Mouse (Mus musculus): Measurements from ENCODE around the gene Lgsn.

Lgsn gene

DNA sequence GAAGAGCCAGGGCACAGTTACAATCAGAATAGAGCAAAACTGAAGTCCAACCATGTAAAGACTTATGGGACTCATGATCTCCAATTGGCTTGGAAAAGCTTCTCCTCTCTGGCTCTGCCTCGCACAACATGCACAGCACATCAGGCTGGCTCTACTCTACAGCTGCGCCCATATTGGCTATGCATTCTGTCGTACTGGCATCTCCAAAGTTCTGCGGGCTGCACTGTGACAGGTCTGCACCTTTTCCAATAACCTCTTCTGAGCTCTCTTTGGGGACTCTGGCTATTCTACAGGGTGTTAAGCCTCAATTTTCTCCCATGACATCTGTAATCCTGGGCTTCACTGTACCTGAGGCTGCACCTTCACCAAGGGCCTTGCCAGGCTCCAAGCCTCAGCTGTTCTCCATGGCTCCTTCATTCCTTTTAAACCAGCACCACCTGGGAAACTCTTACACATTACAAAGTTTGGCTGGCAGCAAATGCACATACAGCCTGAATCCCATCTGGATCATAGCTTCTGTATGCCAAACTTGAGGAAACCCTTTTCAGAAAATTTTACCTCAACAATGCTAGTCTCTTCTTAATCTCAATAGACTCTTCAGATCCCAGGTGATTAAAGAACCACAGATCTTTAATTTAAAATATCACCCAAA is 44.5 kb downstream of the Lgsn start:
- DNase-seq, result no peak

DNA sequence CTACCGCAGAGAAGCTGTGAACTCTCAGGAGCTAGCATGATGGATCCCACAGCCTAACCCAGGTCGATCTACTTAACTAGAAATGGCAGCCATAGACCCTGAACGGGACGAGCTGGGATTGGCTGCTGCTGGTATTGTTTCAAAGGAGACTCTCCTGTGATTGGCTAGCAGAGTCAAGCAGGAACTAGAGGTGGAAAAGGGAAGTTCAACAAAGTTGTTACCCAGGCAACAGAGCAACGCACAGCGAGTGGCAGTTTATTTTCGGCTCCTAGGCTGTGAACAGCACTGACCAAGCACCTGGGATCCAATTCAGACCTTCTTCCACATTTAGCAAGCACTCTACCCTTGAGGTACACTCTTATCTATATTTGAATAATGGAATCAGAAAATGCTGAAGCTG is 46.4 kb downstream of the Lgsn start, which contains the start of the genes 4931428L18Rik and Pih1d3:
Gene 4931428L18Rik, minus strand, starts transcription at position 121 of the 400 bp plus-strand sequence.
Gene Pih1d3, plus strand, starts transcription at position 275 of the 400 bp plus-strand sequence.
- DNase-seq, result no peak

DNA sequence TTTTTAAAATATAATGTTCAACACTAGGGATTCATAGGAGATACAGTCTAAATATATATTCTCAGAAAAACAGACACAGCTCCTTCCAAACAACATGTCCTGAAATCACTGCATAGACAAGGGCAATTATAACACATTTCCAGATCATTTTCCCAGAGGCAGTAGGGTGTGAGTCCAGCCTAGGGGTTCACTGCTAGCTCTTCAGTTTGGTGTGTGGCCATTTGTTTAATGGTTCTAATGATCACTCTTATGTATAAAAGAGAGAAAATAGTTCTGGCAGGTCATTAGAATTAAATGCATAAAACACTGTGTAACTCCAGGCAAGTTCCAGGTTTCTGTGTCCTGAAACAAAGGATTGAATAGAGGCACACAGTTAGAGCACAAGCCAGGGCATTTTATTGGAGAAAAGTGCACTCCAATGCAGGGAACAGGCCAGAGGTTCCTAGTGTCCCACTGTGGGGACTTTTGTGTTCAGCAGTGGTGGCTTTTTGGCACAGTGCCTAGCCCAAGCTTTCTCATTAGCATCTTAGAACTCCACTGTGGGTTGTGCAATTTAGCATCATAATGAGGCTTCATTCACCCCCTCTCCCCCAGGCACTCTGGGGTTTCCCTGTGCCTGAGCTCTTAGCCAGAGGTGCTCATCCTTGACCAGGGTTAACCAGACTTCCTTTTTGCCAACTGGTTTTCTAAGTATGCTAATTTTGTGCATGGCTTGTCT is 57.3 kb downstream of the Lgsn start:
- peak; percentile 2 to 48 for DNase-seq

All from kidney, postnatal 36 days (tissue).